Mouse (Mus musculus): ENCODE measurements at regions not wholly inside any gene's neighbourhood (a gene's known extent, or its start where the extent isn't known, plus 50 kb on each side); places are given as distances from the start of the nearest gene placed in this dataset.

DNA sequence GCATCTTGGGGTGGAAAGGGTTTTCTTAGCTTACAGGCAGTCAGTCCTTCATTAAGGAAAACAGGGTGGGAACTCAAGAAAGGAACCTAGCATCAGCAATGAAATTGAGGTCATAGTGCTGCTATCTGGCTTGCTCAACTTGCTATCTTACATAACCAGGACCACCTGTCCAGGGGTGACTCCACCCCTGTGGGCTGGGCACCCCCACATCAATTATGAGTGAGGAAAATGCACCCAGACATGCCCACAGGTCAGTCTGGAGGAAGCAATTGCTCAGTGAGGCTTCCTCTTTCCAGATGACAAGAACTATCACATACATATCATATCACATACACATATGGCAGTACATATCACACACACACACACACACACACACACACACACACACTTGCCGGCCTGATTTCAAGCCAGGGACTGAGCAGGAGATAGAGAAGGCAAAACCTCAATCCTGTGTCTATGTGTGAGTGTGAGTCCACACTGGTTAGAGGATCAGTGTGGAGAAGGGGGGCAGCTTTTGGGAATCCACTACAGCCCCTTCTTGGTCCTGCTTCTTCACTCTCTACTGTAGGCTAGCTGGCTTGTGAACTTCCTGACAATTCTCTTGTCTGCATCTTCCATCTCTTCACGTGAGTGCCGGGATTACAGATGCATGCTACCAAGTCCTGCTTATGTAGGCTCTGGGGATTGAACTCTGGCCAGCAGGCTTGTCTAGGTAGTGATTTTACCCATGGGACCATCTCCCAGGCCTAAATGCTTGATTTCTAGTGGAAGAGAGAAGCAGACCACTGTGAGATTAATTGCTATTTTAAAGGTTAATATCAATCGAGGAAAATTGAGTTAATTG is 96.4 kb upstream of the Pgrmc2 start:
- DNase-seq (ENCODE audit: low read depth, low spot score): no peak

DNA sequence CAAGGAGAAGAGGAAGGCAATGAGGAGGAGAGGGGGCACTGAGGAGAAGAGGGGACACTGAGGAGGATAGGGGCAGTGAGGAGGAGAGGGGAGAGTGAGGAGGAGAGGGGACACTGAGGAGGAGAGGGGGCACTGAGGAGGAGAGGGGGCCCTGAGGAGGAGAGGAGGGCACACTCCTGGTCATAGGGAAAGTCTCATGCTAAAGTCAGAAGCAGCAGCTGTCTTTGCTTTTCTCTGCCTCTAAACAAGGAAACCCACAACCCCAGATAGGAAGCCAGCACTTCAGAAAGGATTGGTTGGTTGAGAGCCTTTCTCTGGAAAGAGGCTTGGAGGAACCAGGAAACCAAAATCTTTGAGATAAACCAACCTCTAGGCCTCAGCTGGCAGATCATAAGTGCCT is 94.3 kb upstream of the Pgrmc2 start:
- no peak for DNase-seq (ENCODE audit: low read depth, low spot score)

- DNase-seq (ENCODE audit: low read depth, low spot score): no peak
Observed at GRCm38 (mm10) chr3:41175356-41175755, 92.5 kb upstream of the Pgrmc2 start.

DNA sequence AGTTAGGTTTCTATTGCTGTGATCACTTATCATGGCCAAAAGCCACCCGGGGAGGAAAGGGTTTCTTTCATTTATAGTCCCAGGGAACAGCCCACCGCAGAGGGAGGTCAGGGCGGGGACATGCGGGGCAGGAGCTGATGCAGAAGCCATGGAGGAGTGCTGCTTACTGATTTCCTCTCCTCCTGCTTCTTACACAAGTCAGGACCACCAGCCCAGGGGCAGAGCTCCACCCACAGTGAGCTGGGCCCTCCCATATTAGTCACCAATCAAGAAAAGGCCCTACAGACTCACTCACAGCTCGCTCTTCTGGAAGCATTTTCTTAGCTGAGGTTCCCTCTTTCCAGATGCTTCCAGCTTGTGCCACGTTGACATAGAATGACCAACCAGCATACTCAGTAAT is 90.7 kb upstream of the Pgrmc2 start:
- no peak for DNase-seq (ENCODE audit: low read depth, low spot score)

GRCm38 (mm10) chr3:41172306-41173215 is 89.7 kb upstream of the Pgrmc2 start:
- no peak for DNase-seq (ENCODE audit: low read depth, low spot score)

- no peak for DNase-seq (ENCODE audit: low read depth, low spot score)
Observed at GRCm38 (mm10) chr3:41171772-41172171, 88.9 kb upstream of the Pgrmc2 start.

DNA sequence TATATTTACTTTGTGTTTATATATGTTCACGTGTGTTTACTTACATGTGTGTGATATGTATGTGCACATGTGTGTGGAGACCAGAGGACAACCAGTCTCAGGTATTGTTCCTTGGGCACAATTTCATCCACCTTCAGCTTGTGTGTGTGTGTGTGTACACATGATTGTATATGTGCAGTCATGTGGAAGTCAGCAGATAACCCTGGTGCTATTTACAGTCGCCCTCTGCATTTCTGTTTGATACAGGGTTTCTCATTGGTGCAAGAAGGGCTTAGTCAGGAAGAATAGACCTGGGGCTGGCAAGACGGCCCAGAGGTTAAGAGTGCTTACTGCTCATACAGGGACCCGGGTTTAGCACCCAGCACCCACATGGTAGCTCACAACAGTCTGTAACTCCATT is 88.5 kb upstream of the Pgrmc2 start:
- DNase-seq (ENCODE audit: low read depth, low spot score): no peak

GRCm38 (mm10) chr3:41170566-41170965 is 87.7 kb upstream of the Pgrmc2 start:
- no peak for DNase-seq (ENCODE audit: low read depth, low spot score)

DNA sequence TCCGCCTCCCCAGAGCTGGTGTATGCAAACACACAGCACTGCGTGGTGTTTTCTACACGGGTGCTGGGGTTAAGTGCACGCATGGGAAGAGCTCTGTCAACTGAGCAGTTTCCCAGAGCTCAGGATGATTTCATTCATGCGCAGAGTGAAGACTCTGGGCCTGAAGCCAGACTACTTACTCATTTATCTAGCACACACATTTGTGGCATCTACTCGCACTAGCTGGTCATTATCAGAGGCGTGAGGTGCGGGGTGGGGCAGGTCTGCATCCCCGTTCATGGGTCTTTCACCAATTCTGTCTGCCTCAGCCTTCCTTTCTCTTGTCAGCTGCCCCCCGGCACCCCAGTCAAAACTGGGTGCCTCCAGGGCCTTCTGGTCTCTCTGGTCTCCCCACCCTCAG is 86.6 kb upstream of the Pgrmc2 start:
- peak; percentile 44 for DNase-seq (ENCODE audit: low read depth, low spot score)

DNA sequence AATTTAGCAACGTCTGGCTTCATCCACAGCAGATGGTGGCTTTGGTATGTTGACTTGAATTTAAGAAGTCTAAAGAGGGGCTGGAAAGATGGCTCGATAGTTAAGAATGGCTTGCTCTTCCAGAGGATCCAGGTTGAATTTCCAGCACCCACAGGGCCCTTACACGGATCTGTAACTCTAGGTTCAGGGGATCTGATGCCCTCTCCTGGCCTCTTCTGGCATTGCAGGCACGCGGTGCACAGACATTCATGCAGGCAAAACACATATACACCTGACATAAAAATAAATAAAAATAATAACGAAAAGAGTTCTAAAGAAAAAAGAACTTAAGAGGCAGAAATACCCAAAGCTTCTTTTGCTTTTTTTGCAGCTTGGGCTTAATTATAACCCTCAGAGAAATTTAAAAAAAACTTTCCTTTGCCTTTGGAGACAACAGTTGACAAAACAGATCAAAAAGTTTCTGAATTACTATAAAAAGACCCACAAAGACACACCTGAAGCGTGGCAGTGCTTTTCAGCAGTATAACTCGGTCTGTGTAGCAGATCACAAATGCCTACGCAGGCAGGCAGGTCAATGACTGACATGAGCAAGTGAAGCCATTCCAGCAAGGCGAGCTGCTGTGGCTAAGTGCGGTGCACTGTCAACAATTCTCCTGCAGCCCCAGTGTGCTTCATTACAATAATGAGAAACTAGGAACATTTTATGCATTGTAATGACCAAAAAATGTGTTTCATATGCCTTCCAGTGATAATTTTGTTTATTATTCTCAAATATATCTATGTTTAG is 85.5 kb upstream of the Pgrmc2 start:
- no peak for DNase-seq (ENCODE audit: low read depth, low spot score)

DNA sequence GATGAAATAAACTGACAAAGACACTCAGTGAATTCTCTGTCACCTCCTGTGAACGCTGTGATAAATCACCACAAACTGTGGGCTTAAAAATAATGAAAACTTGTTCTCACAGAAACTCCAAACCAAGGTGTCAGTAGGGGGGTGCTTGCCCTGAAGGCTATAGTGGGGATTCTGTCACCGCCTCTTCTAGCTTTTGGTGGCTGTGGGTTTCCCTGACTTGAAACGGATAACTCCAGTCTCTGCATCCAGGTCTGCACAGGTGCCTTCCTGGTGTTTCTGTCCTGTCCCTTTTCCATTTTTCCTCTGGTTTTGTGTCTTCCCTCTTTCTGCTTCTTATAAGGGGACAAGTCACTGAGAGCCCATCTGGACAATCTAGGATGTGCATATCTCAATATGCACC is 84.6 kb upstream of the Pgrmc2 start:
- DNase-seq (ENCODE audit: low read depth, low spot score): no peak

DNA sequence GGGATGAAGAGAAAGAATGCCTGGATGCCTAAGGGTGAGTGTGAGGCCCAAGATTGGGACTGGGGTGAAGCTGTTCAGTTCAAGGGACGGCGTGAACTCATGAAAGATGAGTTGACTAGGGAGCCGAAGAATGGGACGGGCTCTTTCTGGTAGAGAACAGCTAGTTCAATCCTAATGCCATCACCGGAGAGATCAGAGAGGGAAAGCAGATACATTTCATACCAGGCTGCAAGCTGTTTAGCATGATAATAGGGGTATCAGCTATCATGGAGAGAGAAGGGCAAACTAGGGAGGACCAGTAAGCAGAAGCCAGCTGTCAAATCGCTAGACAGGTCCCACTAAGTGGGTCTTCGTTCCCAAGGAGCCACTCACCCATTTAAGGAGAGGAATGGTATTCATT is 81.9 kb upstream of the Pgrmc2 start:
- DNase-seq (ENCODE audit: low read depth, low spot score): no peak

GRCm38 (mm10) chr3:41163767-41164166 is 80.9 kb upstream of the Pgrmc2 start:
- no peak for DNase-seq (ENCODE audit: low read depth, low spot score)

GRCm38 (mm10) chr3:41162514-41162913 is 79.7 kb upstream of the Pgrmc2 start:
- DNase-seq (ENCODE audit: low read depth, low spot score): no peak

DNA sequence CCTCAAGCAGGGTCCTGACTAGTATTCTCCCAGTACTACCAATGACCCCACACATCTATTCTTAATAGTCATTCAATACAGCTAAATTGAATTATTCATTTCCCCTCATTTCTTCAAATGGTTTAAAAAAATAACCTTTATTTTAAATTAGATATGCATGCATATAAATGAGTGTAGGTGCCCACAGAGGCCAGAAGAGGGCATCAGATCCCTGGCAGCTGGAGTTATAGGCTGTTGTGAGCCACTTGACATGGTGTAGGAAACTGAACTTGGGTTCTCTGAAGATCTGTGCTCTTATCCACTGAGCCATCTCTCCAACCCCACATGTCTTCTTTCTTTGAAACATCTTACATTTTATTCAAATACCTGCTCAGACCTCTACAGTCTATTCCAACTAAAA is 77.8 kb upstream of the Pgrmc2 start:
- no peak for DNase-seq (ENCODE audit: low read depth, low spot score)

- DNase-seq (ENCODE audit: low read depth, low spot score): peak; percentile 61
Observed at GRCm38 (mm10) chr3:41158314-41158973, 75.6 kb upstream of the Pgrmc2 start.

GRCm38 (mm10) chr3:41157428-41157827 is 74.6 kb upstream of the Pgrmc2 start:
- no peak for DNase-seq (ENCODE audit: low read depth, low spot score)

- no peak for DNase-seq (ENCODE audit: low read depth, low spot score)
Observed at GRCm38 (mm10) chr3:41156562-41156961, 73.7 kb upstream of the Pgrmc2 start.

DNA sequence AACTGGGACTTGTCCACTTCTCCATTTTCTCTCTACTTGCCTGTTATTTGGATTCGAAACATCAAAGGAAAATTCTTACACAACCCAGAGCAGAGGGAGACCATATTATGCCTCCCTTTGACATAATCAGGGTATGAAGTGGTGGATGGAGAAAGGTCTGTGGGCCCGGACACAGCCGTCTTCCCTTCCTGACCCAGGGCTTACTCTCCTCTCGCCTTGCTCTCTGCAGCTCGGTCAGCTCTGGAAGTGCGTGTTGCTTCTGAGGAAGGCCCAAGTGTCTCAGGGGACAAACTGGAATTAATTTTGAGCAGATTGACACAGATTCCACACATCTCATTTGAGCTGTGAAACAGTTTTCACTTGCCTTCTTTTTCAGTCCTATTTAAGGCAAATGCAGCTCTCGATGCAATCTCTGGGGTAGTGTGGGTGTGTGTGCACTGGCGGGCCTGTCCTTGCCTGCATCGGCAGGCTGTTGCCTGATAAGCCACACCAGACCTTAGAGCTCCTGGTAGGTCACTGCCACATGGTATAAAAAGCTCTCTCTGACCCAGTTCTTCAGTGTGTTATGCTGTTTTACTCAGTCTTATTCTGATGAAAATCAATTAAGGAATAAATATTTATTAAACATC is 72.4 kb upstream of the Pgrmc2 start:
- peak; percentile 75 for DNase-seq (ENCODE audit: low read depth, low spot score)

DNA sequence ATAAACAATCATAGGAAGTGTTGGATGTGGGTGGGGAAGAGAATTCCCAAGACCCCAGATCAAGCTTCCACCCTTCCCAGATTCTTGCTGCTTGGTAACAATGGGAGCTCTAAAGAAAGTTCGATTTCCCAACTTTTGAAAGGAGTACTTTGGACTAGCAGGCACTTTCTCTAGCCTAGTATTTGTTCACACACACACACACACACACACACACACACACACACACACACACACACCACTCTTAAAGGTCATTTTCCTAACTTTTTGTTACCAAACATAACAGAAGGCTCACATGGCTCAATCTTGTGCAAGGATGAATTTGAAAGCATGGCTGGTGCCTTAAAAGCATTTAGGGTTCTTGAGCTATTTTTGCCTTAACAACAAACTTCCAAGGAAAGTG is 71.6 kb upstream of the Pgrmc2 start:
- DNase-seq (ENCODE audit: low read depth, low spot score): no peak

GRCm38 (mm10) chr3:41151989-41152388 is 69.1 kb upstream of the Pgrmc2 start:
- no peak for DNase-seq (ENCODE audit: low read depth, low spot score)
